Comparison of ENCODE assay signal across 9 mouse cellular contexts in the genomic region with DNA sequence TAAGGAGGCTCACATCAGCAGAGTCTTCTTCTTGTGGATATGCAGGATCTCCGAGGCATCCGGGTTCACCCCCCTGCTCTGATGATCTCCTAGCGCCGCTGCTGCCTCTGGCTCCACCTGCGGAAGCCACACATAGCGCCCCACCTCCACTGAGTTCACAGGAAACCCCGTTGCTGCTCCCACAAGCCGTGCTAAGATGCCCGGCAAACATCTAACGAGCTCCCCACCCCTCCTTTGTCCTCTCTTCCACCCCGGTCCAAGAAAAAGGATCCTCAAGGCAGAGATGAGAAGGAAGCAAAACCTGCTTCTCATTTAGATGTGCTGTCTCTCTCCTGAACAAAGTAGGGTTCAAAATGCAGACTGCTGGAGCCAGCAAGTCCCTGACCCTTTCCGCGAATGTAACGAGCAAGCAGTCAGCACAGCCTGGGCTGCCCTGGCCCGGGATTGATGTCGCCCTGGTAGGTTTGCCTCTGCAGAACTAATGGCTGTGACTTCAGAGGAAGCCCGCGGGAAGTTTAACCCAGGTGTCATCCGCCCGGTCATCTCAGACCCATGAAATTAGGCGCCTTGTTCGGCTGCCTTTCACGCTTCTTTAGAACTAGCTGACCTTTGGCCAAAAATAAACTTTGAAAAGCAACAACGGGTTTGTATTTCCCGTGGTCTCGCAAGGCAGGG. TPM values are rescaled to one million over a fixed set of nuclear protein-coding genes. Genes with fewer than 3 reads are reported as not detected.
DNase-seq lines count a peak whose midpoint lies in the region; ATAC-seq and TF ChIP-seq lines count a peak whose summit lies in the region.
"Had no signal": no experiment of that assay in that cellular context is flagged by ENCODE, and none has a peak within 500 bp of the region (broad histone marks: within the 10 kb centered on the region; RNA-seq: fewer than 3 reads in every experiment).

No protein-coding gene starts in this region.

- peaks cover 18% of the 10 kb centered on the region for H3K4me1 ChIP-seq in liver, embryonic 13.5 days (replicated peaks)
- H3K4me1 ChIP-seq in neural tube, embryonic 11.5 days (ENCODE audit: control insufficient read depth, insufficient read depth, low read length): peaks cover 12% of the 10 kb centered on the region; the same call in 1 of the 2 replicates

- no peak overlapping the region; the same call in 1 of the 2 replicates for H3K4me3 ChIP-seq in liver, embryonic 13.5 days (replicated peaks)
- no peak overlapping the region for H3K4me3 ChIP-seq in neural tube, embryonic 11.5 days (ENCODE audit: low read depth, low read length)
- H3K4me3 ChIP-seq in left cerebral cortex, adult 2 months: no peak overlapping the region

- no peaks in the 10 kb centered on the region; the same call in 1 of the 2 replicates for H3K36me3 ChIP-seq in liver, embryonic 13.5 days
- no peaks in the 10 kb centered on the region for H3K36me3 ChIP-seq in neural tube, embryonic 11.5 days (ENCODE audit: control insufficient read depth, insufficient read depth, low read length)

- no peak for ATAC-seq in liver, embryonic 13.5 days (ENCODE audit: low read depth)
- no peak for ATAC-seq in neural tube, embryonic 11.5 days (ENCODE audit: insufficient read depth, low FRiP score, low TSS enrichment)

- 33% methylated on average over 26 of the region's 26 CpGs for WGBS in liver, embryonic 13.5 days (ENCODE audit: insufficient replicate concordance)
- 15% methylated on average over 26 of the region's 26 CpGs for WGBS in neural tube, embryonic 11.5 days

- H3K9me3 ChIP-seq in liver, embryonic 13.5 days (replicated peaks): no peaks in the 10 kb centered on the region
- H3K9me3 ChIP-seq in neural tube, embryonic 11.5 days (ENCODE audit: control insufficient read depth, low read length): no peaks in the 10 kb centered on the region

- H3K9ac ChIP-seq in liver, embryonic 13.5 days: no peak overlapping the region
- H3K9ac ChIP-seq in neural tube, embryonic 11.5 days (ENCODE audit: low read length): peak overlapping the region; percentile 5; the same call in 1 of the 2 replicates

- no peak for TF ChIP-seq CTCF in left cerebral cortex, adult 2 months (IDR thresholded peaks at IDR 0.05)

- no peaks in the 10 kb centered on the region for H3K27me3 ChIP-seq in liver, embryonic 13.5 days
- H3K27me3 ChIP-seq in neural tube, embryonic 11.5 days (ENCODE audit: control insufficient read depth, insufficient read depth, low read length): no peaks in the 10 kb centered on the region

- DNase-seq in urinary bladder, postnatal 14 days (ENCODE audit: low spot score): peak; percentile 19
- no peak for DNase-seq in urinary bladder, postnatal 10 days (ENCODE audit: low spot score)
- DNase-seq in induced T-regulatory cell, adult 2 months (ENCODE audit: low read depth): peak; percentile 76
- no peak for DNase-seq in liver, embryonic 13.5 days
- DNase-seq in neural tube, embryonic 11.5 days (ENCODE audit: low spot score): peak; percentile 50
- no peak for DNase-seq in right cerebral cortex, postnatal 25 days
- DNase-seq in right cerebral cortex, postnatal 14 days: no peak
- DNase-seq in left cerebral cortex, adult 2 months (ENCODE audit: extremely low spot score in 1 of 2, low spot score in 2 of 2): no peak

- intact Hi-C loops in left cerebral cortex, adult 2 months (cut with DNase I): no loop called here

- peak overlapping the region; percentile 48 for H3K4me2 ChIP-seq in liver, embryonic 13.5 days
- peak overlapping the region; percentile 2; the same call in 1 of the 2 replicates for H3K4me2 ChIP-seq in neural tube, embryonic 11.5 days (ENCODE audit: low read depth)

- H3K27ac ChIP-seq in liver, embryonic 13.5 days: no peak overlapping the region
- H3K27ac ChIP-seq in neural tube, embryonic 11.5 days (ENCODE audit: low read depth, low read length): no peak overlapping the region
- no peak overlapping the region for H3K27ac ChIP-seq in left cerebral cortex, adult 2 months

RNA-seq across cellular contexts. Expression of a gene that starts 33.4 kb away (rescaled TPM):
- polyA plus RNA-seq in liver, embryonic 13.5 days (2015; fragmentation: Nextera tagmentation; extraction: Ambion mirVana): 36.1 and 46.5 TPM in 2 replicates
- 0.14 TPM in 1 of 2 replicates, not detected in the other for polyA plus RNA-seq in neural tube, embryonic 11.5 days (2014; fragmentation: Nextera tagmentation; extraction: Ambion mirVana)
- total RNA-seq in left cerebral cortex, adult 2 months (2021): not detected
- total RNA-seq: neutrophil, adult 5-6 weeks had no signal

Comparison
In these comparisons a context has a peak if more than half of its experiments do, and no peak if none do; other contexts are left out.
1. DNase-seq: peak in urinary bladder, postnatal 14 days (single experiment), induced T-regulatory cell, adult 2 months (single experiment) and neural tube, embryonic 11.5 days (single experiment); none in urinary bladder, postnatal 10 days (single experiment), liver, embryonic 13.5 days (single experiment), right cerebral cortex, postnatal 25 days (single experiment), right cerebral cortex, postnatal 14 days (single experiment) and left cerebral cortex, adult 2 months (0 of 2).
2. RNA of a gene that starts 33.4 kb away (polyA plus RNA-seq): 36.1 to 46.5 TPM in liver, embryonic 13.5 days; 0.14 TPM in neural tube, embryonic 11.5 days; every median in the first group is over 10 times any median in the second.